Mouse (Mus musculus): Measurements from ENCODE around the gene Raver1.

Raver1 gene

GRCm38 (mm10) chr9:21114190-21114589 is 22.4 kb upstream of the Raver1 start:
- H3K4me3 ChIP-seq (replicated peaks; ENCODE audit: low read length) = no peak overlapping the region
- TF ChIP-seq POU5F1 (IDR thresholded peaks at IDR 0.05; ENCODE audit: borderline replicate concordance, low read length) = no peak
- peaks cover 43% of the 10 kb centered on the region for H3K4me1 ChIP-seq (replicated peaks; ENCODE audit: low read depth, low read length)
- no peaks in the 10 kb centered on the region for H3K27me3 ChIP-seq (ENCODE audit: insufficient read depth, low read length)
- H3K9me3 ChIP-seq (ENCODE audit: low read length) = no peaks in the 10 kb centered on the region
- peaks cover 53% of the 10 kb centered on the region for H3K36me3 ChIP-seq (ENCODE audit: insufficient read depth, low read length)

DNA sequence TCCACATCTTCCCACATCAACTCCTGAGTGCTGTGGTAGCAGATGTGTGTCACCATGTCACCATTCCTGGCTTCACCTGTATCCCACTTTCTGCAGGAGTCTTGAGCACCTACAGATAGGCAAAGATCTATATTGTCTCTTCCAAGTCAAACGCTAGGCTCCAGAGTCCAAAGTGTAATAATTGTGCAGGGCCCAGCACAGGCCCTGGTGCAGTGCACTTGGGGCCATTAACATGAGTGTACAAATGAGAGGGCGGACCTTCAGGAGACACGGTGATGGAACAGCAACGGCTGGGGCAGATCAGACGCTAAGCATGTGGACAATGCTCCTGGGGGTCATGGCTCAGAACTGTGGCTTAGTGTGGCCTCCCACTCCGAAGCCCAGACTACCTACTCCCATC is 21.9 kb upstream of the Raver1 start:
- Histone ChIP-seq H3K4me3 (replicated peaks; ENCODE audit: low read length) (no peak overlapping the region), H3K36me3 (ENCODE audit: insufficient read depth, low read length) (peaks cover 58% of the 10 kb centered on the region), H3K9me3 (ENCODE audit: low read length) (no peaks in the 10 kb centered on the region), H3K27me3 (ENCODE audit: insufficient read depth, low read length) (no peaks in the 10 kb centered on the region), H3K4me1 (replicated peaks; ENCODE audit: low read depth, low read length) (peaks cover 48% of the 10 kb centered on the region)
- TF ChIP-seq NANOG (IDR thresholded peaks at IDR 0.05; ENCODE audit: borderline replicate concordance, low read length) = no peak
- TF ChIP-seq CTCF (conservative IDR thresholded peaks at IDR 0.05; ENCODE audit: low read length) = no peak
- no peak for TF ChIP-seq POU5F1 (IDR thresholded peaks at IDR 0.05; ENCODE audit: borderline replicate concordance, low read length)

DNA sequence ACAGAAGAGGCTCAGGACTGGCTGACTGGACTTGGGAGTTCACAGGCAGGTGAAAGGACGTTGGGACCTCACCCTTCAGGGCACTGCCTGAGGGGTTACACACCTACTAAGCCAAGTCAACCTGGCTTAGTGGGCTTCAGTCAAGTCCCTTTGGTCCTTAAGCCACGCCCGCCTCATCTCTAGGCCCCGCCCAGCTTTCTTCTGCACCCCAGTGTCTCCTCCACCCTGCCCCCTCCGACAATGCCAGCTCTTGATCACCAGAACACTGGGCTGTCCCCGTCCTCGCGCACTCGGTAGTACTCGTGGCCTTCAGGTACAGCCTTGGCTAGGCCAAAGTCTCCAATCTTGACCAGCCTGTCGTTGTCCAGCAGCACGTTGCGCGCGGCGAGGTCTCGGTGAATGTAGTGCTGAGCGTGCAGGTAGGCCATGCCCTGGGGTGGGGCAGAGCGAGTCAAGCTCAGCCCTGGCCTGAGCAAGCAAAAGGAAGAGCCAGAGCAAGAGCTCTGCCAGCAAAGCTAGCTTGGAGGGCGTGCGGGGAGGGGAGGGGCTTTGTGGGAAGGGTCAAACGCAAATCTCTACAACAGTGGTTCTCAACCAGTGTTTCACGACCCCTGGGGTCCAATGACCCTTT is 15.9 kb upstream of the Raver1 start:
- peak overlapping the region; percentile 58 for H3K4me3 ChIP-seq (replicated peaks; ENCODE audit: low read length)
- H3K4me1 ChIP-seq (replicated peaks; ENCODE audit: low read depth, low read length) = peaks cover 72% of the 10 kb centered on the region
- no peaks in the 10 kb centered on the region for H3K9me3 ChIP-seq (ENCODE audit: low read length)
- H3K27me3 ChIP-seq (ENCODE audit: insufficient read depth, low read length) = no peaks in the 10 kb centered on the region
- H3K36me3 ChIP-seq (ENCODE audit: insufficient read depth, low read length) = peaks cover 65% of the 10 kb centered on the region
- TF ChIP-seq NANOG (IDR thresholded peaks at IDR 0.05; ENCODE audit: borderline replicate concordance, low read length) (no peak), CTCF (conservative IDR thresholded peaks at IDR 0.05; ENCODE audit: low read length) (no peak), POU5F1 (IDR thresholded peaks at IDR 0.05; ENCODE audit: borderline replicate concordance, low read length) (no peak)

DNA sequence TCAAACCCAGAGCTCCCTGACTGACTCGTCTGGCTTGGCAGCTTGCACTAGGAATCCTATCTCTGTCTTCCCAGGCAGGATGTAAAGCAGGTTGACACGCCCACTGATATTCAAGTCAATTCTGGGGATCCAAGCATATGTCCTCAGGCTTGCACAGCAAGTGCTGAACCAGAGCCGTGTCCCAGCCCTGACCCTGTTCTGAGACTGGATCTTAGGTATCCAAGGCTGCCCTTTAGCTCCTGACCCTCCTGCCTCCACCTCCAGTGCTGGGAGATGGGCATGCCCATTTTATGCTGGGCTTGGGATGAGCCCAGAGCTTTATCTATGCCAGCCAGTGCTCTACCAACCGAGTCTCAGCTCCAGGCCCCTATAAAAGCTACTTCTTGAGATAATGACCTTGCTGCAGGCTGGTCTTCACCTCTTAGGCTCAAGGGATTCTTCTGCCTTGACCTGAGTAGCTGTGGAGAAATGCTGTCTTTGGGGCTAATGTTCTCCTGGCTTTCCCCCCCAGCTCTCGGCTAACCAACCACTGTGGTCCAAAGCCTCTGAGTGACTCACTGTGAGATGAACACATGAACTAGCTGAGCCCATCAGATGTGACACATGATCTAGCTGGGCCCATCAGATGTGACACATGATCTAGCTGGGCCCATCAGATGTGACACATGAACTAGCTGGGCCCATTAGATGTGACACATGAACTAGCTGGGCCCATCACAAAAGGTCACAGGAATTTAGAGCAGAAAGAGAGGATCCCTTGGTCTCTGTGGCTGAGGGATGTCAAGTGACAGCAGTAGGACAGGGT is 14.2 kb upstream of the Raver1 start:
- H3K4me1 ChIP-seq (replicated peaks; ENCODE audit: low read depth, low read length) = peaks cover 76% of the 10 kb centered on the region
- no peaks in the 10 kb centered on the region for H3K27me3 ChIP-seq (ENCODE audit: insufficient read depth, low read length)
- TF ChIP-seq CTCF (conservative IDR thresholded peaks at IDR 0.05; ENCODE audit: low read length) = no peak
- no peak for TF ChIP-seq NANOG (IDR thresholded peaks at IDR 0.05; ENCODE audit: borderline replicate concordance, low read length)
- no peak for TF ChIP-seq POU5F1 (IDR thresholded peaks at IDR 0.05; ENCODE audit: borderline replicate concordance, low read length)
- no peaks in the 10 kb centered on the region for H3K9me3 ChIP-seq (ENCODE audit: low read length)
- no peak overlapping the region for H3K4me3 ChIP-seq (replicated peaks; ENCODE audit: low read length)
- H3K36me3 ChIP-seq (ENCODE audit: insufficient read depth, low read length) = peaks cover 73% of the 10 kb centered on the region

GRCm38 (mm10) chr9:21104814-21105213 is 13.0 kb upstream of the Raver1 start:
- Histone ChIP-seq H3K4me3 (replicated peaks; ENCODE audit: low read length) (no peak overlapping the region), H3K27me3 (ENCODE audit: insufficient read depth, low read length) (no peaks in the 10 kb centered on the region), H3K9me3 (ENCODE audit: low read length) (no peaks in the 10 kb centered on the region), H3K36me3 (ENCODE audit: insufficient read depth, low read length) (peaks cover 66% of the 10 kb centered on the region), H3K4me1 (replicated peaks; ENCODE audit: low read depth, low read length) (peaks cover 76% of the 10 kb centered on the region)
- TF ChIP-seq CTCF (conservative IDR thresholded peaks at IDR 0.05; ENCODE audit: low read length) (no peak), NANOG (IDR thresholded peaks at IDR 0.05; ENCODE audit: borderline replicate concordance, low read length) (no peak), POU5F1 (IDR thresholded peaks at IDR 0.05; ENCODE audit: borderline replicate concordance, low read length) (no peak)

GRCm38 (mm10) chr9:21102076-21102475 is 10.3 kb upstream of the Raver1 start:
- Histone ChIP-seq H3K9me3 (ENCODE audit: low read length) (no peaks in the 10 kb centered on the region), H3K36me3 (ENCODE audit: insufficient read depth, low read length) (peaks cover 52% of the 10 kb centered on the region), H3K27me3 (ENCODE audit: insufficient read depth, low read length) (no peaks in the 10 kb centered on the region), H3K4me1 (replicated peaks; ENCODE audit: low read depth, low read length) (peaks cover 73% of the 10 kb centered on the region), H3K4me3 (replicated peaks; ENCODE audit: low read length) (no peak overlapping the region)
- TF ChIP-seq POU5F1 (IDR thresholded peaks at IDR 0.05; ENCODE audit: borderline replicate concordance, low read length) (no peak), NANOG (IDR thresholded peaks at IDR 0.05; ENCODE audit: borderline replicate concordance, low read length) (no peak), CTCF (conservative IDR thresholded peaks at IDR 0.05; ENCODE audit: low read length) (no peak)

DNA sequence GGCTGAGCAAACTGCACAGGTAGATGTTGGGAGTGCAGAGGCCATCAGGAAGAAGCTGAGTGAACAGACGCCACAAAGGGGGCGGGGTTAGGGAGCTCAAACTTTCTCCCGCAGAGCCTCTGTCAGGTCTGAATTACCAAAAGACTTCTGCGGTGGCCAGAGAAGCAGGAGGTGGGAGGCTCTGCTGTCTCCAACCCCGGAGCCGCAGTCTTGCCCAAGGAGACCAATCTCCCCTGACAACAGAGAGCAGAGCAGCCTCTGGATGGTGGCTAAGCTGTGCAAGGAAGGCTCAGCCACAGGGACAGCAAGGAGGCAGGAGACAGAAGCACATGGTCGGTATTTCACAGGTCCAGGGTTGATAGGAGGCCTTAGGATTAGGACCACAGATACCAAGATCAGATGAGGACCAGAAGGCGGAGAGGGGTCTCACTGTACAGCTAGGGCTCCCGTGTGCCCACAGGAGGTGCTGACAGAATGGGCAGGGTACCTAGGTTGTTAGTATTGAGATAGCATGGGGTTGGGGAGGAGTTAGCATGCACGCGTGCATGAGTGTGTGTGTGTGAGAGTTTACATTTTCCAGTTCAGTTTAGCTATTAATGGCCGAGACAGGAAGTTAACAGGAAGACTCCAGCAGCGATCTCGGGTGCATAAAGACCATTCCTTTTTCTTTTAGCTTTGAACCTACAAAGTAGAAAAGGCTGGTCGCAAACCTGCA is 8.8 kb upstream of the Raver1 start:
- Histone ChIP-seq H3K4me3 (replicated peaks; ENCODE audit: low read length) (0 out of 2 replicates have a peak overlapping the region, but pooled peaks have one; percentile 30), H3K27me3 (ENCODE audit: insufficient read depth, low read length) (no peaks in the 10 kb centered on the region), H3K4me1 (replicated peaks; ENCODE audit: low read depth, low read length) (peaks cover 77% of the 10 kb centered on the region), H3K36me3 (ENCODE audit: insufficient read depth, low read length) (peaks cover 44% of the 10 kb centered on the region), H3K9me3 (ENCODE audit: low read length) (no peaks in the 10 kb centered on the region)
- TF ChIP-seq NANOG (IDR thresholded peaks at IDR 0.05; ENCODE audit: borderline replicate concordance, low read length) (no peak), CTCF (conservative IDR thresholded peaks at IDR 0.05; ENCODE audit: low read length) (no peak), POU5F1 (IDR thresholded peaks at IDR 0.05; ENCODE audit: borderline replicate concordance, low read length) (no peak)

DNA sequence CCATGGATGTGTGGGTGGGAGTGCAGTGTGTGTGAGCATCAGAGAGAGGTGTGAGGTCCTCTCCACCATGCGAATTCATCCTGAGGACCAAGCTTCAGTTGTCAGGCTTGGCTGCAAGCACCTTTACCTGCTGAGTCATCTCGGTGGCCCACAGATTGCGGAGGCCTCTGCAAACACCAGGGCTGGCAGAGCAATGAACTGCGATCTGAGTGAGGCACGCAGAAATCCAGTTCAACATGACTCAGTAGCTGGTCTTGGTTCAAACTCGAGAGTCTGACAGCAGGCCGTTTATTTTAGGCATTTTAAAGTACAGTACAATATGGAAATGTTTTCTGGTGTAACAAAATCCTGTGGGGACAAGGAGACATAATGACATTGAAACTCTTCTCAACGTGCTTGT is 6.0 kb upstream of the Raver1 start:
- no peaks in the 10 kb centered on the region for H3K27me3 ChIP-seq (ENCODE audit: insufficient read depth, low read length)

More for the DNA sequence above, 6.0 kb upstream of the Raver1 start:
- Histone ChIP-seq H3K36me3 (ENCODE audit: insufficient read depth, low read length) (peaks cover 45% of the 10 kb centered on the region), H3K4me3 (replicated peaks; ENCODE audit: low read length) (no peak overlapping the region), H3K9me3 (ENCODE audit: low read length) (no peaks in the 10 kb centered on the region), H3K4me1 (replicated peaks; ENCODE audit: low read depth, low read length) (peaks cover 75% of the 10 kb centered on the region)
- TF ChIP-seq POU5F1 (IDR thresholded peaks at IDR 0.05; ENCODE audit: borderline replicate concordance, low read length) = no peak
- no peak for TF ChIP-seq CTCF (conservative IDR thresholded peaks at IDR 0.05; ENCODE audit: low read length)
- TF ChIP-seq NANOG (IDR thresholded peaks at IDR 0.05; ENCODE audit: borderline replicate concordance, low read length) = no peak

Data from E14TG2a.4 (cell line).